Mouse (Mus musculus) heart, embryonic 13.5 days (tissue): ENCODE measurements around the gene Ehmt1. TPM values are rescaled to one million over a fixed set of nuclear protein-coding genes. Genes with fewer than 3 reads are reported as not detected.

Source experiments
- ATAC-seq: fragments of 200-750 bp; cut with Nextera tagmentation; 2 replicates; pipeline ENCODE4 v1.8.0; 2017; ENCODE audit warnings: moderate TSS enrichment; ENCODE audit not compliant: insufficient number of reproducible peaks, low FRiP score, low TSS enrichment; ENCODE audit errors: extremely low read depth
- H3K27ac ChIP-seq: fragments of 300-500 bp; sonication (generic); replicated peaks from 2 replicates; pipeline ENCODE4 v1.5.1; 2015; ENCODE audit warnings: moderate library complexity, mild to moderate bottlenecking, inconsistent platforms
- H3K27me3 ChIP-seq: fragments of 300-500 bp; sonication (generic); replicated peaks from 2 replicates; pipeline ENCODE4 v1.6.1; 2015; ENCODE audit warnings: mild to moderate bottlenecking, inconsistent platforms
- H3K36me3 ChIP-seq: fragments of 300-500 bp; sonication (generic); 2 replicates; pipeline ENCODE4 v1.6.1; 2015; ENCODE audit warnings: mild to moderate bottlenecking, inconsistent platforms
- H3K4me1 ChIP-seq: fragments of 300-500 bp; sonication (generic); 2 replicates; pipeline ENCODE4 v1.6.1; 2015; ENCODE audit warnings: inconsistent platforms
- H3K4me2 ChIP-seq: fragments of 300-500 bp; sonication (generic); 2 replicates; pipeline ENCODE4 v1.6.1; 2015; ENCODE audit warnings: inconsistent platforms, mild to moderate bottlenecking, moderate library complexity
- H3K4me3 ChIP-seq: fragments of 300-500 bp; sonication (generic); 2 replicates; pipeline ENCODE4 v1.5.1; 2015; ENCODE audit warnings: moderate library complexity, mild to moderate bottlenecking, inconsistent platforms
- H3K9ac ChIP-seq: fragments of 300-500 bp; sonication (generic); 2 replicates; pipeline ENCODE4 v1.6.1; 2015; ENCODE audit warnings: inconsistent platforms, mild to moderate bottlenecking, moderate library complexity
- H3K9me3 ChIP-seq: fragments of 300-500 bp; sonication (generic); 2 replicates; pipeline ENCODE4 v1.6.1; 2016; ENCODE audit warnings: inconsistent platforms
- WGBS: fragments of 180-500 bp; shearing (Covaris S2); methylation state at CpG from one replicate; pipeline ENCODE4 v1.1.7; 2015; ENCODE audit warnings: mixed read lengths; 5-methylcytosine and 5-hydroxymethylcytosine counted together
- polyA plus RNA-seq: library from polyadenylated mRNA; unstranded; fragments of >200 nt; fragmentation: Nextera tagmentation; extraction: Ambion mirVana; gene quantifications from 2 replicates; pipeline ENCODE4 v1.2.1, GENCODE M21; 2015

The Ehmt1 gene
- polyA plus RNA-seq, 1 experiment from 2014 or later: 52.3 TPM

GRCm38 (mm10) chr2:24929593-24929992, 10.2 kb upstream of the Ehmt1 start:
- ATAC-seq: no peak
- H3K27ac ChIP-seq: no peak overlapping the region
- H3K4me1 ChIP-seq: peaks cover 10% of the 10 kb centered on the region; the same call in 1 of the 2 replicates
- no peak overlapping the region for H3K4me3 ChIP-seq
- no peak overlapping the region for H3K4me2 ChIP-seq
- H3K27me3 ChIP-seq: peaks cover 5% of the 10 kb centered on the region; the same call in 1 of the 2 replicates
- H3K9me3 ChIP-seq: no peaks in the 10 kb centered on the region
- H3K36me3 ChIP-seq: no peaks in the 10 kb centered on the region
- 85% methylated on average over 5 of the region's 5 CpGs for WGBS
- H3K9ac ChIP-seq: no peak overlapping the region

- Histone ChIP-seq H3K27ac (no peak overlapping the region), H3K4me2 (no peak overlapping the region)
Observed at GRCm38 (mm10) chr2:24929119-24929518, 9.7 kb upstream of the Ehmt1 start.

GRCm38 (mm10) chr2:24927810-24928479, 8.5 kb upstream of the Ehmt1 start:
- no peaks in the 10 kb centered on the region for H3K9me3 ChIP-seq
- WGBS: 57% methylated on average over 4 of the region's 4 CpGs
- no peak overlapping the region for H3K9ac ChIP-seq
- no peak for ATAC-seq
- no peaks in the 10 kb centered on the region for H3K36me3 ChIP-seq
- no peaks in the 10 kb centered on the region; the same call in 1 of the 2 replicates for H3K27me3 ChIP-seq
- H3K4me3 ChIP-seq: no peak overlapping the region
- H3K27ac ChIP-seq: no peak overlapping the region
- no peak overlapping the region for H3K4me2 ChIP-seq
- 0 out of 2 replicates have a peak, but pooled peaks cover 2% of the 10 kb centered on the region for H3K4me1 ChIP-seq

More at GRCm38 (mm10) chr2:24929119-24929518, 9.7 kb upstream of the Ehmt1 start:
- H3K9me3 ChIP-seq: no peaks in the 10 kb centered on the region
- H3K36me3 ChIP-seq: no peaks in the 10 kb centered on the region
- H3K4me1 ChIP-seq: peaks cover 6% of the 10 kb centered on the region; the same call in 1 of the 2 replicates
- no peak for ATAC-seq
- H3K27me3 ChIP-seq: peaks cover 5% of the 10 kb centered on the region; the same call in 1 of the 2 replicates
- 43% methylated on average over 2 of the region's 2 CpGs for WGBS
- H3K9ac ChIP-seq: no peak overlapping the region
- H3K4me3 ChIP-seq: no peak overlapping the region

- no peak for ATAC-seq
- H3K27me3 ChIP-seq: no peaks in the 10 kb centered on the region; the same call in 1 of the 2 replicates
- H3K4me2 ChIP-seq: no peak overlapping the region
- H3K36me3 ChIP-seq: no peaks in the 10 kb centered on the region
- WGBS: 57% methylated on average over 7 of the region's 7 CpGs
- no peak overlapping the region for H3K27ac ChIP-seq
- no peak overlapping the region for H3K9ac ChIP-seq
- no peak overlapping the region for H3K4me3 ChIP-seq
- H3K9me3 ChIP-seq: no peaks in the 10 kb centered on the region
- 0 out of 2 replicates have a peak, but pooled peaks cover 2% of the 10 kb centered on the region for H3K4me1 ChIP-seq
Observed at GRCm38 (mm10) chr2:24926965-24927358, 7.5 kb upstream of the Ehmt1 start.

GRCm38 (mm10) chr2:24926345-24926964, 7.0 kb upstream of the Ehmt1 start:
- Histone ChIP-seq H3K27me3 (no peaks in the 10 kb centered on the region; the same call in 1 of the 2 replicates), H3K4me2 (no peak overlapping the region), H3K27ac (no peak overlapping the region), H3K4me3 (no peak overlapping the region), H3K9ac (no peak overlapping the region), H3K36me3 (no peaks in the 10 kb centered on the region), H3K9me3 (no peaks in the 10 kb centered on the region), H3K4me1 (0 out of 2 replicates have a peak, but pooled peaks cover 2% of the 10 kb centered on the region)
- 77% methylated on average over 9 of the region's 9 CpGs for WGBS
- no peak for ATAC-seq

DNA sequence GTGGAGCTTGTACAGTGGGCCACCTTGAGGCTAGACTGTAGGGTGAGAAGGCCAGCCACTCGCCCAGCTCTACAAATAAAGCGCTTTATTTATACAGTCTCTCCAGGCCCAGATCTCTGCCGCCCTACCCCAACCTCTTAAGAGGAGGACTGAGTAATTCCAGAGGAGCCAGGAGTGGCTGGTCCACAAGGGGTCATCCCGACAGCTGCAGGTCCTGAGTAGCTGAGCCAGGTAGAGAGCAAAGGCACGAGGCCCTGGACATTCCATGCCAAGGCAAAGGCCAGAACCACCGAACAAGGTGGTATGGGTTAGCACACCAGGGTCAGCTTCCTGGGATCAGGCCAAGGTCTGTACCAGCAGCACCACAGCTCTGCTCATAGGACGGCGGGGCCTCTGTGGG, 5.9 kb upstream of the Ehmt1 start:
- 64% methylated on average over 8 of the region's 8 CpGs for WGBS
- Histone ChIP-seq H3K9me3 (no peaks in the 10 kb centered on the region), H3K4me3 (no peak overlapping the region), H3K27ac (no peak overlapping the region), H3K27me3 (no peaks in the 10 kb centered on the region; the same call in 1 of the 2 replicates), H3K9ac (no peak overlapping the region), H3K4me2 (no peak overlapping the region), H3K36me3 (no peaks in the 10 kb centered on the region), H3K4me1 (0 out of 2 replicates have a peak, but pooled peaks cover 3% of the 10 kb centered on the region)
- ATAC-seq: no peak

GRCm38 (mm10) chr2:24923561-24923960, 4.1 kb upstream of the Ehmt1 start:
- Histone ChIP-seq H3K27ac (no peak overlapping the region), H3K4me2 (no peak overlapping the region)
- 44% methylated on average over 2 of the region's 2 CpGs for WGBS

GRCm38 (mm10) chr2:24919839-24920175, 393 bp upstream of the Ehmt1 start:
- Histone ChIP-seq H3K27me3 (no peaks in the 10 kb centered on the region), H3K27ac (peak overlapping the region; percentile 94), H3K4me2 (peak overlapping the region; percentile 77), H3K36me3 (no peaks in the 10 kb centered on the region), H3K9me3 (no peaks in the 10 kb centered on the region), H3K4me1 (peaks cover 16% of the 10 kb centered on the region), H3K4me3 (peak overlapping the region; percentile 97), H3K9ac (peak overlapping the region; percentile 98)
- 10% methylated on average over 8 of the region's 8 CpGs for WGBS
- no peak for ATAC-seq

More at GRCm38 (mm10) chr2:24923561-24923960, 4.1 kb upstream of the Ehmt1 start:
- no peak overlapping the region for H3K9ac ChIP-seq
- ATAC-seq: no peak
- H3K27me3 ChIP-seq: no peaks in the 10 kb centered on the region; the same call in 1 of the 2 replicates
- H3K4me3 ChIP-seq: no peak overlapping the region
- H3K36me3 ChIP-seq: no peaks in the 10 kb centered on the region
- H3K4me1 ChIP-seq: 0 out of 2 replicates have a peak, but pooled peaks cover 5% of the 10 kb centered on the region
- H3K9me3 ChIP-seq: no peaks in the 10 kb centered on the region

DNA sequence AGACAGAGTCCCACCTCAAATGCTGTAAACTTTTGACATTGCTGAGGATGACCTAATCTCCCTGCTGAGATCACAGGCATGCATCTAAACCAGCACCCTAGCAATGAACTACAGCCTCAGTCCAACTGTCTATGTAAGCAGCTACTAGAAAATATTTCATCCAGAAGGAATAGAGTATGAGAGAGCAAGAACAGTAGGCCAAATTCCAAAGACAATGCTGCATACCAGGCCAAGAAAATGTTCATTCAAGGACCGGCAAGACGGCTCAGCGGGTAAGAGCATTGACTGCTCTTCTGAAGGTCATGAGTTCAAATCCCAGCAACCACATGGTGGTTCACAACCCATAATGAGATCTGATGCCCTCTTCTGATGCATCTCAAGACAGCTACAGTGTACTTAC, 4.7 kb downstream of the Ehmt1 start:
- peaks cover 16% of the 10 kb centered on the region for H3K4me1 ChIP-seq
- H3K27me3 ChIP-seq: no peaks in the 10 kb centered on the region
- no peaks in the 10 kb centered on the region for H3K9me3 ChIP-seq
- no peak for ATAC-seq
- 71% methylated on average over 3 of the region's 3 CpGs for WGBS
- no peak overlapping the region for H3K4me3 ChIP-seq
- no peak overlapping the region for H3K9ac ChIP-seq
- no peak overlapping the region for H3K4me2 ChIP-seq
- H3K27ac ChIP-seq: no peak overlapping the region
- peaks cover 21% of the 10 kb centered on the region for H3K36me3 ChIP-seq

DNA sequence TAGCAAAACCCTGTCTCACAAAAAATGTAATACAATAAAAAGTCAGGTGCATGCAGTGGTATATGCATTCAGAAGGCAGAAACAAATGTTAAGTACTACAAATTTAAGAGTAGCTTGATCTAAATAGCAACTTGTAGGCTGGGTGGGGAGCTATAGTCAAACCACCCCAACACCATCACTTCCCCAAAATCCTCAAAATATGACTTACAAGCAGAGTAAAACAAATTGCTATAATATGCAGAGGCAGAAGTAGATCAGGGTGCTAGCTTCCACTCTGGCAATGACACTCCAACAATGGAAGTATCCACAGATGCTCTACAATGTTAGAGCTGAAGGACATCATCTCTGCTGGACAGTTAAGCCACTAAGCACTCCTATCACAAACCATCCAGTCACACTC, 6.8 kb downstream of the Ehmt1 start:
- H3K4me2 ChIP-seq: no peak overlapping the region
- no peak for ATAC-seq
- peaks cover 8% of the 10 kb centered on the region for H3K4me1 ChIP-seq
- H3K27me3 ChIP-seq: no peaks in the 10 kb centered on the region
- no peak overlapping the region for H3K4me3 ChIP-seq
- no peaks in the 10 kb centered on the region for H3K9me3 ChIP-seq
- no peak overlapping the region for H3K27ac ChIP-seq
- H3K36me3 ChIP-seq: peaks cover 23% of the 10 kb centered on the region
- no peak overlapping the region for H3K9ac ChIP-seq

DNA sequence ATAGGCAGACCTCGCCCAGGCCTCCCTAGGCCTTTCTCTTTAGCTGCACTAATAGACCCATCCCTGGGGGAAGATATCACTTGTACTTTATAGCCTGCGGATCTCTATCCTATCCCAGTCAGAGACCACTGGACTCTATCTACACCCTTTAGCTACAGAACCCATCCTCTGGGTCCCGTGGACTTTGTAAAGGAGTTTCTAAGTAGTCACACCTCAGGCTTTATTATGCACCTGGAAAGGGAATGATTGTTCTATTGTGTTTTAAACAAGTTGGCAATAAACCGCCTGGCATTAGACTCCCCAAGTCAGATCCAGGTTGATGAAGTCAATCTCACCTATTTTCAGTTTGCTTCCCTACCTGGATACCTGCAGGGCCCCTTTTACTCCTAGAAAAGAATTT, 7.2 kb downstream of the Ehmt1 start:
- H3K4me2 ChIP-seq: no peak overlapping the region
- no peak for ATAC-seq
- no peaks in the 10 kb centered on the region for H3K27me3 ChIP-seq
- no peaks in the 10 kb centered on the region for H3K9me3 ChIP-seq
- H3K36me3 ChIP-seq: peaks cover 23% of the 10 kb centered on the region
- WGBS: 92% methylated on average over 4 of the region's 4 CpGs
- no peak overlapping the region for H3K4me3 ChIP-seq
- peaks cover 4% of the 10 kb centered on the region for H3K4me1 ChIP-seq
- no peak overlapping the region for H3K9ac ChIP-seq
- H3K27ac ChIP-seq: no peak overlapping the region
